11 mouse cellular contexts compared by ENCODE assay signal in genomic region chr14:20224163-20224562, GRCm38 (mm10). TPM values are rescaled to one million over a fixed set of nuclear protein-coding genes. Genes with fewer than 3 reads are reported as not detected.
DNase-seq lines count a peak whose midpoint lies in the region; ATAC-seq lines count a peak whose summit lies in the region.
"Had no signal": no experiment of that assay in that cellular context is flagged by ENCODE, and none has a peak within 500 bp of the region (broad histone marks: within the 10 kb centered on the region; RNA-seq: fewer than 3 reads in every experiment).

No protein-coding gene starts in this region.

- H3K27ac ChIP-seq in forebrain, embryonic 16.5 days (ENCODE audit: low read length) = no peak overlapping the region
- peak overlapping the region; percentile 68 for H3K27ac ChIP-seq in midbrain, embryonic 13.5 days
- H3K27ac ChIP-seq: embryonic facial prominence, embryonic 13.5 days; limb, embryonic 13.5 days; neural tube, embryonic 12.5 days had no signal

- intact Hi-C loops in left cerebral cortex, postnatal 4 days (cut with DNase I) = no loop called here
- intact Hi-C loops in heart, postnatal 25 days (cut with DNase I) = no loop called here

- H3K4me3 ChIP-seq in forebrain, embryonic 16.5 days (replicated peaks; ENCODE audit: low read length) = no peak overlapping the region
- H3K4me3 ChIP-seq in midbrain, embryonic 13.5 days (replicated peaks) = no peak overlapping the region
- H3K4me3 ChIP-seq: embryonic facial prominence, embryonic 13.5 days; limb, embryonic 13.5 days; neural tube, embryonic 12.5 days had no signal

- H3K4me1 ChIP-seq in forebrain, embryonic 16.5 days (replicated peaks; ENCODE audit: control insufficient read depth, insufficient read depth, low read length) = peaks cover 16% of the 10 kb centered on the region
- H3K4me1 ChIP-seq in midbrain, embryonic 13.5 days (replicated peaks) = peaks cover 26% of the 10 kb centered on the region
- H3K4me1 ChIP-seq: embryonic facial prominence, embryonic 13.5 days had no signal

- peak; percentile 47 for DNase-seq in left cerebral cortex, postnatal 4 days
- DNase-seq in left cerebral cortex, adult 18-20 months (ENCODE audit: low spot score in 2 of 2) = no peak
- peak; percentile 19 for DNase-seq in adrenal gland, postnatal 25 days
- DNase-seq in B cell, adult 2 months = no peak
- no peak for DNase-seq in heart, postnatal 25 days (ENCODE audit: low spot score)

- H3K9me3 ChIP-seq in forebrain, embryonic 16.5 days (ENCODE audit: control insufficient read depth, low read length) = no peaks in the 10 kb centered on the region
- H3K9me3 ChIP-seq in midbrain, embryonic 13.5 days = no peaks in the 10 kb centered on the region
- H3K9me3 ChIP-seq: embryonic facial prominence, embryonic 13.5 days; limb, embryonic 13.5 days; neural tube, embryonic 12.5 days had no signal

- WGBS in forebrain, embryonic 16.5 days = under 1% methylated on average over 4 of the region's 4 CpGs
- WGBS in midbrain, embryonic 13.5 days = 28% methylated on average over 4 of the region's 4 CpGs

- H3K9ac ChIP-seq in forebrain, embryonic 16.5 days (replicated peaks; ENCODE audit: low read depth, low read length) = no peak overlapping the region
- no peak overlapping the region for H3K9ac ChIP-seq in midbrain, embryonic 13.5 days (replicated peaks)
- H3K9ac ChIP-seq: embryonic facial prominence, embryonic 13.5 days; limb, embryonic 13.5 days; neural tube, embryonic 12.5 days had no signal

- H3K4me2 ChIP-seq in forebrain, embryonic 16.5 days (ENCODE audit: low read length) = no peak overlapping the region
- H3K4me2 ChIP-seq in midbrain, embryonic 13.5 days (replicated peaks) = no peak overlapping the region
- H3K4me2 ChIP-seq: embryonic facial prominence, embryonic 13.5 days; limb, embryonic 13.5 days; neural tube, embryonic 12.5 days had no signal

- H3K36me3 ChIP-seq in forebrain, embryonic 16.5 days (ENCODE audit: control insufficient read depth, insufficient read depth) = no peaks in the 10 kb centered on the region
- no peaks in the 10 kb centered on the region for H3K36me3 ChIP-seq in midbrain, embryonic 13.5 days
- H3K36me3 ChIP-seq: embryonic facial prominence, embryonic 13.5 days; limb, embryonic 13.5 days; neural tube, embryonic 12.5 days had no signal

- H3K27me3 ChIP-seq in forebrain, embryonic 16.5 days (replicated peaks; ENCODE audit: control insufficient read depth, insufficient read depth, low read length) = no peaks in the 10 kb centered on the region
- H3K27me3 ChIP-seq in midbrain, embryonic 13.5 days = peaks cover 6% of the 10 kb centered on the region; the same call in 1 of the 2 replicates
- H3K27me3 ChIP-seq: embryonic facial prominence, embryonic 13.5 days; limb, embryonic 13.5 days; neural tube, embryonic 12.5 days had no signal

- ATAC-seq in forebrain, embryonic 16.5 days = 0 out of 2 replicates have a peak, but pooled peaks have one; percentile 24
- ATAC-seq in midbrain, embryonic 13.5 days = 0 out of 2 replicates have a peak, but pooled peaks have one; percentile 13

RNA-seq across cellular contexts. Expression of gene Kcnk5, which starts 42.6 kb away (rescaled TPM):
- total RNA-seq in left cerebral cortex, postnatal 4 days (2021) = 1 to 10 TPM in 1 of 2 experiments, under 1 TPM in 1; 0.83 to 1.0 TPM
- total RNA-seq in left cerebral cortex, adult 18-20 months (2021) = under 1 TPM; 0.21 to 0.37 TPM
- total RNA-seq in adrenal gland, postnatal 25 days (2021) = 5.9 and 12.0 TPM in 2 replicates
- 2.5 TPM in 2 replicates for polyA plus RNA-seq in forebrain, embryonic 16.5 days (2015; fragmentation: Nextera tagmentation; extraction: Ambion mirVana)
- polyA plus RNA-seq in midbrain, embryonic 13.5 days (2015; fragmentation: Nextera tagmentation; extraction: Ambion mirVana) = 2.0 and 2.7 TPM in 2 replicates
- under 1 TPM; 0.55 to 0.56 TPM for total RNA-seq in heart, postnatal 25 days (2021)

RNA-seq across cellular contexts. Expression of gene Kcnk16, which starts 44.8 kb away (rescaled TPM):
- total RNA-seq in left cerebral cortex, postnatal 4 days (2021) = not detected
- total RNA-seq in left cerebral cortex, adult 18-20 months (2021) = not detected
- total RNA-seq in adrenal gland, postnatal 25 days (2021) = not detected in 2 replicates
- polyA plus RNA-seq in forebrain, embryonic 16.5 days (2015; fragmentation: Nextera tagmentation; extraction: Ambion mirVana) = not detected in 2 replicates
- 0.07 TPM in 1 of 2 replicates, not detected in the other for polyA plus RNA-seq in midbrain, embryonic 13.5 days (2015; fragmentation: Nextera tagmentation; extraction: Ambion mirVana)
- not detected for total RNA-seq in heart, postnatal 25 days (2021)
- polyA plus RNA-seq: embryonic facial prominence, embryonic 13.5 days; heart, postnatal 0 days; limb, embryonic 13.5 days; neural tube, embryonic 12.5 days had no signal

Comparison
In these comparisons a context has a peak if more than half of its experiments do, and no peak if none do; other contexts are left out.
1. DNase-seq: peak in left cerebral cortex, postnatal 4 days (single experiment) and adrenal gland, postnatal 25 days (single experiment); none in left cerebral cortex, adult 18-20 months (0 of 2), B cell, adult 2 months (0 of 2) and heart, postnatal 25 days (single experiment).